Mouse (Mus musculus): Measurements from ENCODE around the gene Ccr7. TPM values are rescaled to one million over a fixed set of nuclear protein-coding genes. Genes with fewer than 3 reads are reported as not detected.

Ccr7 gene
- polyA plus RNA-seq, 1 experiment = not detected

DNA sequence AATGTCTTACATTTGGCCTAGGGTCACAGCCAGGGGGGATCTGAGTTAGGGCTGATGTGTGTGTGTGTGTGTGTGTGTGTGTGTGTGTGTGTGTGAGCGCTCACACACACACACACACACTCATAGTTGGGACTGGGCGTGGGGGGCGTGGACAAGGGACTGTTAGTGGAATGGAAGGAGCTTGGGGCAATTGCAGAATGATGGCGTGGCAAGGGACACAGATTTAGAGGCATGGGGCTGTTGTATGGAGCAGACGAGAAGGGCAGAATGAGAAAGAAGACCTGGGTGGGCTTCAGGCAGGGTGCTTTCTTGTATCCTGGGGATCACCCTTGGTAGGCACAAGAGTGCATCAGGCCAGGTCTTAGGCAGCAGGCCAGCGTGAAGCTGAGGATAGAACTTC, 12.8 kb downstream of the Ccr7 start:
- Histone ChIP-seq H3K27me3 (replicated peaks) (peaks cover 77% of the 10 kb centered on the region), H3K9me3 (no peaks in the 10 kb centered on the region), H3K36me3 (replicated peaks; ENCODE audit: low read length) (no peaks in the 10 kb centered on the region), H3K4me1 (peaks cover 37% of the 10 kb centered on the region), H3K4me3 (replicated peaks) (no peak overlapping the region)
- TF ChIP-seq FLI1 (IDR thresholded peaks at IDR 0.05; ENCODE audit: low read length) (no peak), GATA1 (IDR thresholded peaks at IDR 0.05; ENCODE audit: borderline replicate concordance, low read length) (no peak)

DNA sequence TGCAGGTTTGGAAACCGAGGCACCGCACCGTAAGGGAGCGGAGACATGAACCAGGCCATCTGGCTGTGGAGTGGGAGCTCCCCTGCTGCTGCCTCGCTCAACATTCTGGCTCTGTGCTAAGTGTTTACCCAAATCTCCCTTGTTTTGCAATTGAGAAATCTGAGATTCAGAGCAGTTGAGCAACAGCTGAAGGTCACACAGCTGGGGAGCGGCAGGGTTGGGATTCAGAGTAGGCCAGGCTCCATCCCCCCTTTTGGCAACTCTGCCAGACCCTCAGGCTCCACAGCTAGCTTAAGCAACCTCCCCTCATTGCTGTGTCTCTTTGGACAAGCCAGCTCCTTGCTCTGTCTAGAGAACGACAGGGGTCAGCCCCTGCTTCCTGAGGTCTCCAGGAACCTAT, 13.3 kb downstream of the Ccr7 start:
- Histone ChIP-seq H3K36me3 (replicated peaks; ENCODE audit: low read length) (no peaks in the 10 kb centered on the region), H3K9me3 (no peaks in the 10 kb centered on the region), H3K4me1 (peaks cover 35% of the 10 kb centered on the region), H3K27me3 (replicated peaks) (peaks cover 77% of the 10 kb centered on the region), H3K4me3 (replicated peaks) (no peak overlapping the region)
- TF ChIP-seq GATA1 (IDR thresholded peaks at IDR 0.05; ENCODE audit: borderline replicate concordance, low read length) (no peak), FLI1 (IDR thresholded peaks at IDR 0.05; ENCODE audit: low read length) (no peak)

DNA sequence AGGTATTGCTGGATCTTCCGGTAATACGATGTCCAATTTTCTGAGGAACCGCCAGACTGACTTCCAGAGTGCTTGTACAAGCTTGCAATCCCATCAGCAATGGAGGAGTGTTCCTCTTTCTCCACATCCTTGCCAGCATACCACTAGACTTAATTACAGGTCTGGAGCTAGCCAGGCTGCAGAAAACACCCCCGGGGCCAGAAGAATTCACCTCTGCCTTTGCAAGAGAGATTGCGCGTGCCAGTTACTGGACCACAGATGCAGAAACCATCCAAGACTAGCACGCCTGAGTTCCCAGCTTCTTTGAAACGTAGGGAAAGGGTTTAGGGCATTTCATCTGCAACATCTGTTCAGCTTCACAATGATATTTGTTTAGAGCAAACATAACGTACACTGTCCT, 15.9 kb downstream of the Ccr7 start:
- Histone ChIP-seq H3K4me3 (replicated peaks) (no peak overlapping the region), H3K4me1 (peaks cover 23% of the 10 kb centered on the region), H3K27me3 (replicated peaks) (peaks cover 70% of the 10 kb centered on the region), H3K9me3 (no peaks in the 10 kb centered on the region), H3K36me3 (replicated peaks; ENCODE audit: low read length) (no peaks in the 10 kb centered on the region)
- TF ChIP-seq FLI1 (IDR thresholded peaks at IDR 0.05; ENCODE audit: low read length) (no peak), GATA1 (IDR thresholded peaks at IDR 0.05; ENCODE audit: borderline replicate concordance, low read length) (no peak)

DNA sequence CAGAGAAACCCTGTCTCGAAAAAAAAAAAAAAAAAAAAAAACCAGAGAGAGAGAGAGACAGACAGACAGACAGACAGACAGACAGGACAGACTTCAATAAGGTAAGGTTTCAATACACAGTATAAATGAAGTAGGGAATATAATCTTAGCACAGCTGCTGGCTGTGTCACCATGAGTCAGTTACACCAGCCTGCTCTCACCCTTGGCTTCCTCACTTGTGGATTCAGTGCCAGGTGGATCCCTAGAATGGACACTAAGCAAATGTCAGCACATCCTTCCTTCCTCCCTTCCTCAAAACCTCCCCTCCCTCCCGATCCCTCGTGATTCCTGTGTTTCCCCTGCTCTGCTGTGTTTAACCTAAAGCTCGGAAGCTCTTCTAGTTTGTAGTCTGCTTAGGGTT, 17.5 kb downstream of the Ccr7 start:
- Histone ChIP-seq H3K9me3 (no peaks in the 10 kb centered on the region), H3K27me3 (replicated peaks) (peaks cover 63% of the 10 kb centered on the region), H3K4me1 (peaks cover 12% of the 10 kb centered on the region), H3K36me3 (replicated peaks; ENCODE audit: low read length) (no peaks in the 10 kb centered on the region), H3K4me3 (replicated peaks) (no peak overlapping the region)
- no peak for TF ChIP-seq GATA1 (IDR thresholded peaks at IDR 0.05; ENCODE audit: borderline replicate concordance, low read length)

DNA sequence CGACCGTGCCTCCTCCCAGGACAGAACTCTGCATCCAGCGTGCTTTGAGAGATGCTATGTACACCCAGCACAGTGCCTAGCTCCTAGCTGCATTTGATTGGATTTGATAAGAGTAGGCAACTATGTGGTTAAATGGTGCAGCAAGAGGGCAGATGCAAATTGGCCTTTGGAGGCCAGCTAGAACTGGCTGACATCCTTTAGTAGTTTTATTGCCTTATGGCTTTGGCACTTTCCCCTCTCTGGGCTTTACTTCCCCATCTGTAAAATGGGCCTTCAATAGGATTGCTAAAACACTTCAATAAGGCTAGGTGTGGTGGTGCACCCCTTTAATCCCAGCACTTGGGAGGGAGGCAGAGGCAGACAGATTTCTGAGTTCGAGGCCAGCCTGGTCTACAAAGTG, 17.9 kb downstream of the Ccr7 start:
- TF ChIP-seq GATA1 (IDR thresholded peaks at IDR 0.05; ENCODE audit: borderline replicate concordance, low read length) (no peak), FLI1 (IDR thresholded peaks at IDR 0.05; ENCODE audit: low read length) (no peak)
- H3K36me3 ChIP-seq (replicated peaks; ENCODE audit: low read length) = no peaks in the 10 kb centered on the region
- no peak overlapping the region for H3K4me3 ChIP-seq (replicated peaks)
- peaks cover 8% of the 10 kb centered on the region for H3K4me1 ChIP-seq
- H3K9me3 ChIP-seq = no peaks in the 10 kb centered on the region
- peaks cover 64% of the 10 kb centered on the region for H3K27me3 ChIP-seq (replicated peaks)

GRCm38 (mm10) chr11:99136361-99136760, 18.5 kb downstream of the Ccr7 start:
- Histone ChIP-seq H3K9me3 (no peaks in the 10 kb centered on the region), H3K4me1 (peaks cover 8% of the 10 kb centered on the region), H3K4me3 (replicated peaks) (no peak overlapping the region), H3K27me3 (replicated peaks) (peaks cover 64% of the 10 kb centered on the region), H3K36me3 (replicated peaks; ENCODE audit: low read length) (no peaks in the 10 kb centered on the region)
- TF ChIP-seq FLI1 (IDR thresholded peaks at IDR 0.05; ENCODE audit: low read length) = no peak
- no peak for TF ChIP-seq GATA1 (IDR thresholded peaks at IDR 0.05; ENCODE audit: borderline replicate concordance, low read length)

- TF ChIP-seq GATA1 (IDR thresholded peaks at IDR 0.05; ENCODE audit: borderline replicate concordance, low read length) (no peak), FLI1 (IDR thresholded peaks at IDR 0.05; ENCODE audit: low read length) (no peak)
- no peak overlapping the region for H3K4me3 ChIP-seq (replicated peaks)
- H3K9me3 ChIP-seq = no peaks in the 10 kb centered on the region
- peaks cover 65% of the 10 kb centered on the region for H3K27me3 ChIP-seq (replicated peaks)
- peaks cover 8% of the 10 kb centered on the region for H3K4me1 ChIP-seq
- no peaks in the 10 kb centered on the region for H3K36me3 ChIP-seq (replicated peaks; ENCODE audit: low read length)
Measured at GRCm38 (mm10) chr11:99135047-99135440, 19.8 kb downstream of the Ccr7 start.

DNA sequence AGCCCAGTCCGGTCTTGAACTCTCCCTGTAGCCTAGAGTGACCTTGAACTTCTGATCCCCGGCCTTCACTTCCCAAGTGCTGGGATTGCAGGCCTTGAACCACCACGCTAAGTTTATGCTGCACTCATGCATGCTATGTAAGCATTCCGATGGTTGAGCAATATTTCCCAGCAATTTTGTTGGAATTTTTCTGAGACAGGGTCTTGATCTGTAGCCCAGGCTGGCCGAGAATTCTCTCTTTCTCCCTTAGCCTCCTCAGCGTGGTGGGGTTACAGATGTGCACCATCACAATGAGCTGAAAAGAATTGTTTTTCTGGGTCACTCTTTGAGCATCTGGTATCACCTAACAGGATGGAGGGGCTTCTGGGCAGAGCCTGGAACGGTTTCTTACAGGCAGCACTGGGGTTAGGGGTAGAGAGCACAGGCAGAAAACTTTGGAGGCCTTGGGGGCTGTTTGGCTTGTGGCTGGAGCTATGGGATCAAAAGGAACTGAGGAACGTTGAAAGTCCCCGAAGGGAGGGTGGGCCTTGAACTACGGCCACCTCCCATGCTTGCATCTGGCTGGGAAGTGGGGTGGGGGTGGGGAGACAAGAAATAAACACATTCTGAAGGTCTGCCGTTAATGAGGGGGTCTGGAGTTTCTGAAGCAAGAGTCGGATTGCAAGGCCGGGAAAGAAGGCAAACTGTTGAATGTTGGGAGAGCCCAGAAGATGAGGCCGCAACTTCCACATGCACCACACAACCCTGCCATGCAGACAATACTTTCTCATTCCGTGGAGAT, 20.4 kb downstream of the Ccr7 start:
- Histone ChIP-seq H3K4me1 (peaks cover 8% of the 10 kb centered on the region), H3K27me3 (replicated peaks) (peaks cover 66% of the 10 kb centered on the region), H3K9me3 (no peaks in the 10 kb centered on the region), H3K4me3 (replicated peaks) (no peak overlapping the region), H3K36me3 (replicated peaks; ENCODE audit: low read length) (no peaks in the 10 kb centered on the region)
- TF ChIP-seq GATA1 (IDR thresholded peaks at IDR 0.05; ENCODE audit: borderline replicate concordance, low read length) (no peak), FLI1 (IDR thresholded peaks at IDR 0.05; ENCODE audit: low read length) (no peak)

DNA sequence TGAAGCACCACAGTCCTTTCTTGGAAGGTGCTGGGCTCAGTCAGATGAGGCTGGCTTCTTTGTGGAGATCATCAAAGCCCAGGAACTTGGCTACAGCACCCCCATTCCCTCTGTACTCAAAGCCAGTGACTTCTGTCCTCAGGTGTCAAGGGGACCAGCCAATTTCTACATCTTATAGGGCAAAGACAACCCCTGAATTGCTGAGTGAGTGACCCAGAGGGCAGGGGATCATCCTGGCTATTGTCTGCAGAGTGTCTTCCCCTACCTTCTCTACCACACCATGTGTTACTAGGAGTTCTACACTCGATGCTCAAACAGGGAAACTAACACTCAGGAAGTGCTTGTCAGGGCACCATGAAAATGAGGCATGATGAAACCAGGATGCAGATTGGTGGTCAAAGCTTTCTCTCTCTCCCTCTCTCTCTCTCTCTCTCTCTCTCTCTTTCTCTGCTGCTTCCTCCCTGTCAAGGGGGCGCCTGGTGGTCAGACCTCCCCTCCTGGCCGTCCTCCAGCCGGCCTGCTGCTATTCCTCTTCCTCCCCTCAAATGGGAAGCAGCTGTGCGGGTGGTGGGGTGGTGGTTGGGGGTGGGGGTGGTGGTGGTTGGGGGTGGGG, 21.5 kb downstream of the Ccr7 start:
- no peaks in the 10 kb centered on the region for H3K9me3 ChIP-seq
- H3K36me3 ChIP-seq (replicated peaks; ENCODE audit: low read length) = no peaks in the 10 kb centered on the region
- H3K4me1 ChIP-seq = peaks cover 8% of the 10 kb centered on the region
- no peak overlapping the region for H3K4me3 ChIP-seq (replicated peaks)
- TF ChIP-seq GATA1 (IDR thresholded peaks at IDR 0.05; ENCODE audit: borderline replicate concordance, low read length) (no peak), FLI1 (IDR thresholded peaks at IDR 0.05; ENCODE audit: low read length) (no peak)
- H3K27me3 ChIP-seq (replicated peaks) = peaks cover 70% of the 10 kb centered on the region

GRCm38 (mm10) chr11:99132091-99132730, 22.7 kb downstream of the Ccr7 start:
- Histone ChIP-seq H3K4me1 (peaks cover 17% of the 10 kb centered on the region), H3K9me3 (no peaks in the 10 kb centered on the region), H3K36me3 (replicated peaks; ENCODE audit: low read length) (no peaks in the 10 kb centered on the region), H3K4me3 (replicated peaks) (no peak overlapping the region), H3K27me3 (replicated peaks) (peaks cover 77% of the 10 kb centered on the region)
- TF ChIP-seq FLI1 (IDR thresholded peaks at IDR 0.05; ENCODE audit: low read length) = no peak

Measured in megakaryocyte, embryonic 14.5 days (primary cell).